Mouse (Mus musculus) midbrain, embryonic 11.5 days (tissue): ENCODE data around the gene Cfap157. TPM values are rescaled to one million over a fixed set of nuclear protein-coding genes. Genes with fewer than 3 reads are reported as not detected.

Source experiments
- polyA plus RNA-seq: library from polyadenylated mRNA; unstranded; fragments of >200 nt; fragmentation: Nextera tagmentation; extraction: Ambion mirVana; gene quantifications from 2 replicates; pipeline ENCODE4 v1.2.1, GENCODE M21; 2014

Cfap157 gene
- polyA plus RNA-seq, 1 experiment from 2014 or later: 0.08 TPM

Other genes with a start within 250 kb of the Cfap157 start
- gene Fam102a, start 249.1 kb downstream of the Cfap157 start, polyA plus RNA-seq: 6.3 and 6.8 TPM in 2 replicates
- 103 and 110 TPM in 2 replicates for gene Dpm2, start 213.6 kb downstream of the Cfap157 start, polyA plus RNA-seq
- gene Pip5kl1, start 209.6 kb downstream of the Cfap157 start, polyA plus RNA-seq: 2.0 and 2.1 TPM in 2 replicates
- gene 9430097D07Rik, start 208.7 kb downstream of the Cfap157 start, polyA plus RNA-seq: 0.25 and 0.49 TPM in 2 replicates
- gene St6galnac4, start 197.3 kb downstream of the Cfap157 start, polyA plus RNA-seq: 13.2 and 13.6 TPM in 2 replicates
- gene St6galnac6, start 184.7 kb downstream of the Cfap157 start, polyA plus RNA-seq: 3.4 and 4.5 TPM in 2 replicates
- 18.3 and 22.0 TPM in 2 replicates for gene Ak1, start 162.7 kb downstream of the Cfap157 start, polyA plus RNA-seq
- 20.5 and 22.7 TPM in 2 replicates for gene Eng, start 137.8 kb downstream of the Cfap157 start, polyA plus RNA-seq
- gene Fpgs, start 80.3 kb downstream of the Cfap157 start, polyA plus RNA-seq: 10.3 and 13.9 TPM in 2 replicates
- 72.8 and 82.6 TPM in 2 replicates for gene Cdk9, start 71.4 kb downstream of the Cfap157 start, polyA plus RNA-seq
- gene Sh2d3c, start 63.4 kb downstream of the Cfap157 start, polyA plus RNA-seq: 23.4 and 25.5 TPM in 2 replicates
- 2.0 and 3.0 TPM in 2 replicates for gene 6330409D20Rik, start 43.4 kb downstream of the Cfap157 start, polyA plus RNA-seq
- gene Tor2a, start 27.2 kb downstream of the Cfap157 start, polyA plus RNA-seq: 47.7 and 51.4 TPM in 2 replicates
- gene Ttc16, start 8.8 kb downstream of the Cfap157 start, polyA plus RNA-seq: 0.26 and 0.30 TPM in 2 replicates
- gene Ptrh1, start 8.6 kb downstream of the Cfap157 start, polyA plus RNA-seq: 3.2 and 3.9 TPM in 2 replicates
- 51.4 and 53.8 TPM in 2 replicates for gene Stxbp1, start 62.8 kb upstream of the Cfap157 start, polyA plus RNA-seq
- 10.3 and 10.6 TPM in 2 replicates for gene Fam129b, start 91.7 kb upstream of the Cfap157 start, polyA plus RNA-seq
- gene Rpl12, start 177.1 kb upstream of the Cfap157 start, polyA plus RNA-seq: 129 and 155 TPM in 2 replicates
- 9.2 and 9.3 TPM in 2 replicates for gene Lrsam1, start 177.2 kb upstream of the Cfap157 start, polyA plus RNA-seq
- gene Slc2a8, start 197.7 kb upstream of the Cfap157 start, polyA plus RNA-seq: 8.4 and 9.5 TPM in 2 replicates